Mouse (Mus musculus): ENCODE measurements around the gene Pdcd1lg2.

Gene Pdcd1lg2

DNA sequence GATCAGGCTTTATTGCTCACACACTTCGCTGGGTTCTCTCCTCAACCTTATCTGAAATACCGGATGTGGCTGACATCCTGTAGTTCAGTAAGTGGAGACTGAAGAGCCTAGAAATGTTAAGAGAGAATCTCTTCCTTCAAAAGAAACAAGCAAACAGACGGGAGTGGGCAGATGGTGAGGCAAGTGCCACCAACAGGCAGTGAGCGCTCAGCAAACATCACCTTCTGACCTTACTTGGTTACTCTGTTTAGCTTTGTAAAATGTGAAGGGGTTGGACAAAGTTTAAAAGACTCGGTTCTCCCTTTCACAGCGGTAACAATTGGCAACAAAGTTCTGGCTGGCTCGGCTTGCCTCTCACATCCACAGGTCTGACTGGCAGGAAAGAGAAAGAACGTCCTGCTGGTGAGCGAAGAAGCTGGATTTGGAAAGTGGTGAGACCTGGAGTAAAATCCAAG, 8.0 kb downstream of the Pdcd1lg2 start:
- no peak for DNase-seq (ENCODE audit: low spot score in 2 of 2)

DNA sequence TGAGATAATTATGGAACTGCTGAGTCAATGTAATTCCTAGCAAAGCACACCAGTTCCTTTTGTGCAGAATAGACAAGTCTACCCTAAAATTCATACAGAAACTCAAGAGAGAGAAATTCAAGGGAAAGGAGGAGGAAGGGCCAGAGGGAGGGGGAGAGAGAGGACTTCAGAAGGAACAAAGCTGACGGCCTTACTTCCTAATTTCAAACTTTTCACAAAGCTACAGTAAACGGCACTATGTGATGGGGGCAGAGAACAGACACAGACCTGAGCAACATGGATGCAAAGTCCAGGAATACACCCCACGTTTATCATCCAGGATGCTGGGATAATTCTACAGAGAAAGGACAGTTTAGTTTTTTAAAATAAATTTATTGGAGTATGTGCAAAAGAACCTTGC, 8.8 kb downstream of the Pdcd1lg2 start:
- DNase-seq (ENCODE audit: low spot score in 2 of 2) = no peak

DNA sequence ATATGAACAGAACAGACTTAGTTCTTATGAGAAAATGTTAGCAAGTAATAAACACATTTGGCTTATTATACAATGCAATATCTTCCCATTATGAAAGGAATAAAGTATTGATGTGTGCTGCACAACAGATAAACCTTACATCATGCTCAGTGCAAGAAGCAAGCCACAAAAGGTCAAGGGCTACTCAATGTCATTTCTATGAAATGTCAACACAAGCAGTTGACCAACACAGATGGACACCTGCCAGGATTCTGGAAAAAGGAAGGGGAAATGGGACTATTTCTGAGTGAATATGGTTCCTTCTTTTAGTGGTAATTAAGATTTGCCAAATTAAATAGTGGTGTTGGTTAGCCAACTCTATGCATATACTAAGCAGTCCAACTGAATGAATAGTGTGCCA, 9.2 kb downstream of the Pdcd1lg2 start:
- DNase-seq (ENCODE audit: low spot score in 2 of 2) = no peak

DNA sequence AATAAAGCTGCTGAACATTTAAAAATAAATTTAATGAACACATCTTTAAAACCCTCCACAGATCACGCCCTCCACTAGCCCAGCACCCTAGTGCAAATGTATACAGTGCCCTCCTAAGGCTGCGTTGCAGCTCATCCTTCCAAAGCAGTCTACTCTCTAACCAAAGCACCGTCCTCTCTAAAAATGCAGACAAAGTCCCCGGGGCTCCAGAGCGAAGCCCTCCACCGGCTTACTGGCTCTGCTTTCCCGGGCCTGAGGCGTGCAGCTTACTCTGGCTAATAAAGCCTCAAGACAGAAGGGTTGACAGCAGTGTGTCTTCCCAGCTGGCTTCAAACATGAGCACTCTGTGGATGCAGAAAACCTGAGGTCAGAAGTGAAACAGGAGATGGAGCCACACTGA, 9.7 kb downstream of the Pdcd1lg2 start:
- no peak for DNase-seq (ENCODE audit: low spot score in 2 of 2)

DNA sequence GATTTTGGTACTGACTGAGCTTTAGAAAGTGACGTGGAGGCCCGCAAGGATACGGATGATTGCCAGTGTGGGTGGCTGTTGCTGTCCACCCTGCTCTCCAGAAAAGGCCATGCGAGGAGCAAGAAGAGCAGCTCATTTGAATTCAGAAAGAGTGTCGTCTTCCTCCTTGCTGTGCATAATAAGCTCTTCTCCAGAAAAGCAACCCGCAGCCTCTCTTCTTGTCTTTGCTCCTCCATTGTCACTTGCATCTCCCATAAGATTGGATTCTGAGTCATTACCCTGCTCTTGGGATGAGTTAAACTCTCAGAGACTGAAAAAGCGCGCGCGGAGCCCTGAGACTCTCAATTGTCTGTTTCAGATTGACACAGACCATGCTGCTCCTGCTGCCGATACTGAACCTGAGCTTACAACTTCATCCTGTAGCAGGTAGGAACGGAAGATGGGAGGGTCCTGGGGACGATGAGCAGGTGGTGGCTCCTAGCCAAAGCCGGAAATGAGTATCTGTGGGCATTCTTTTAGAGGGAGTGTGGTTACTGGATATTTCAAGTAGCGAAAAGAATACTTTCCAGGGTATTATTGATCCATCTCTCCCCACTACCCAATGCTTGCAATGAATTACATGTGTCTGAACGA, 11.4 kb downstream of the Pdcd1lg2 start:
- no peak for DNase-seq (ENCODE audit: low spot score in 2 of 2)

DNA sequence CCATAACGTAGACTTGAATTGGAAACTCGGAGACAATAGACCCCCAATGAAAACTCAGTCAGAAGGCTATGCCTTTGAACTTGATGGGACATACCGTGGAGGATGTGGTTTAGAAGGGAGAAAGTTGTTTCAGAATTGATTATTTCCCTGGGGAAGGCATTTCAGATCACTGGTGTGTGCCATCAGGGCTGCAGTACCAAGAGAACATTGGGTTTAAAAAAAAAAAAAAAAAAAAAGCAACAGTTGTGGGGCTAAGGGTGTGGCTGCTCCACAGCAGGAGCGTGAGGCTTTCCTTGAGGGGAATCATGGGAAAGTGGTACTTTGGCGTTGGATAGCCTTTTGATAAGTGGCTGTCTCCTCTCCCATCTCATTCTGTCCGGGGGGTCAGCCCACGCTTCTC, 12.1 kb downstream of the Pdcd1lg2 start:
- DNase-seq (ENCODE audit: low spot score in 2 of 2) = no peak

DNA sequence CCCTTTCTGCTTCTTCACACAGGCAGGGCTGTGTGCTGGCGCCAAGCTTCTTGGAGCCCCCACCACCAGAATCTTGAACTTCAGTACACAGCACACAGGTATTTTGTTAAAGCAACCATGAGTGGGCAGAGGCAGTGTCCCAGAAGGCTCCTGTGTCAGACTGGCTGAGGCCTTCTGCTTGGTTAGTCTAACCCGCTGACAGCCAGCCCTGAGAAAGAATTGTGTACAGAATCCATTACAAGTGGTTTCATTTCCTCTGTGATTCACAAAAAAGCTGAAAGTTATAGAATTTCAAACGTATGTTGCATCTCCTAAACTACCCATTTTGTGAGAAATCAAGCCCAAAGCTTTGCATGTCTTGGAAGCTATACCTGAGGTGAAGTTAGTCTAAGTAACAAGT, 19.8 kb downstream of the Pdcd1lg2 start:
- no peak for DNase-seq (ENCODE audit: low spot score in 2 of 2)

DNA sequence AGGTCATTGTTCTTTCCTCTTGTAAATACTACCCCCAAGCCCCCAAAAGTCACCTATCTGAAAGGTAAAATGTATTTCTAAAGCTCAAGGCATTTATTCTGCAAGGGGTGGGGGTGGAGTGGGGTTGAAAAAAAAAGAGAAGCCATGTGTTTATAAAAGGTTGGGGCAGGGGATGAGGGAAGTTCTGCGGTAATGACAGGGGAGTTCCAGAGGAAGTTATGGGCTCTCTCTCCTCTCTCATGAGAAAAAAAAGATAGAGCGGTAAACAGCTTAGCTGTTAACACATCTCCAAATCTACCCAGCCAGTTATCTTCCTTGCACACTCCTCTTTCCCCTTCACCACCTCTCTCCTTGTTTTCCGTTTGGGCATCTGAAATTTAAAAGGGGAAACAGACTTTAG, 20.2 kb downstream of the Pdcd1lg2 start:
- DNase-seq (ENCODE audit: low spot score in 2 of 2) = no peak

DNA sequence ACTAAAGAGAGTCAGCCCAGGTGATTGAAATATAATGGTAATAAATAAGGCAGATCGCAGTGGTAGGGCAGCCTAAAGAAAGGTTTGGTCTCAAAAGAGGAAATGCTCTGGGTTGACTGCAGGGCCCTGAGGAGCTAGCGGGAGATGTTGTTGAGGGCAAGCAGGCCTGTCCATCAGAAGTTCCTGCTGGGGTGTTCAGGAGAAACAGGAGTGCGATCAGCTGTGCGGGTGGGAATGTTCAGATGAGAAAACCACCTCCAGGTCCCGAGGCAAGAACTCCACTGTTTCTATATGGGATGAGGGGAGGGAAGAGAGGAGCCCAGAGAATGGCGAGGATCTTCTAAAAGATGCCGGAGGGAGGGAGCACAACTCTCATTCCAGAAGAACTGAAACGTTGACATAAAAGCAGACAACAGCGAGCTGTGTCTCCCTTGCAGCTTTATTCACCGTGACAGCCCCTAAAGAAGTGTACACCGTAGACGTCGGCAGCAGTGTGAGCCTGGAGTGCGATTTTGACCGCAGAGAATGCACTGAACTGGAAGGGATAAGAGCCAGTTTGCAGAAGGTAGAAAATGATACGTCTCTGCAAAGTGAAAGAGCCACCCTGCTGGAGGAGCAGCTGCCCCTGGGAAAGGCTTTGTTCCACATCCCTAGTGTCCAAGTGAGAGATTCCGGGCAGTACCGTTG, 26.2 kb downstream of the Pdcd1lg2 start:
- DNase-seq (ENCODE audit: low spot score in 2 of 2) = no peak

DNA sequence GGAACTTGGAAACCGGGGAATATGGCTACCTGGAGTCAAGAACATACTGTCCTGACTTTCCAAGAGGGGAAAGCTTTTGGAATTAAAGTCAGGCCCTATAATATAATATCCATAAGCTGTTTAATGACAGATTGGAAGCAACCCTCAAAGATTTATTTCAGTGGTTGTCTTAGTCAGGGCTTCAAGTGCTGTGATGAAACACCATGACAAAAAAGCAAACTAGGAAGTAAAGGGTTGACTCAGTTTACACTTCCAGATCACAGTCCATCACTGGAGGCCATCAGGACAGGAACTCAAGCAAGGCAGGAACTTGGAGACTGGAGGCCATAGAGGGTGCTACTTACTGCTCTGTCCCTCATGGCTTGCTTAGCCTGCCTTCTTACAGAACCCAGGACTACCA, 27.1 kb downstream of the Pdcd1lg2 start:
- DNase-seq (ENCODE audit: low spot score in 2 of 2) = no peak

DNA sequence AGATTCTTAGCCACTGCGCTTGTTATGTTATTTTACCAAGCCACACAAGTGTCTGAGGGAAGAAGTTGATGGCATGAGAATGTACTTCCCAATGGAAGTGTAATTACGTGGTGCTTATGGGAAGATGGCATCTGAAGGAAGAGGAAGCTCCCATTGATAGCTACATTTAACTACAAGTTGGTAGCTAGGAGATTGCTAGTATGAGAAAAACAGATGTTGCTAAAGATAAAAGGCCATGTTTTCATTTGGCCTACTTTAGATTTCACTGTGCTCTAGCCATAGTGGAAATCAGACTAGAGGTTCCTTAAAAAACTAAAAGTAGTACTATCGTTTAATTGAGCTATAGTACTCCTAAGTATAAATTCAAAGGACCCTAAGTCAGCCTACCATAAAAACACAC, 28.5 kb downstream of the Pdcd1lg2 start:
- no peak for DNase-seq (ENCODE audit: low spot score in 2 of 2)

DNA sequence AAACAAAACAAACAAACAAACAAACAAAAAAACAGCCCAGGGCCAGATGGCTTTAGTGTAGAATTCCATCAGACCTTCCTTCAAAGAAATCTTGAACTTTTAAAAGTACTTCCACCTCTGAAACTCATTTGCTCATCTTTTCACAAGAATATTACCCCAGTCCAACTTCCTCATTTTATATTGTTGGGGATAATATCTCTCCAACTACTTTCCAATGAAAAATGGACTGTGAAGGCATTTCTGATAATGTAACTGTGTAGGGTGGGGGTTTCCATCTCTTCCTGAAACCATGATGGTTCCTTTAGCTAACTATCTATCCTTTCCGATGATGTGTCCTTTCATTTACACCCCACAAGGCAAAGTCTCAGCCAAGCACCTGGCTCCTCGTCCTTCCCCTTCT, 31.8 kb downstream of the Pdcd1lg2 start:
- DNase-seq (ENCODE audit: low spot score in 2 of 2) = no peak

DNA sequence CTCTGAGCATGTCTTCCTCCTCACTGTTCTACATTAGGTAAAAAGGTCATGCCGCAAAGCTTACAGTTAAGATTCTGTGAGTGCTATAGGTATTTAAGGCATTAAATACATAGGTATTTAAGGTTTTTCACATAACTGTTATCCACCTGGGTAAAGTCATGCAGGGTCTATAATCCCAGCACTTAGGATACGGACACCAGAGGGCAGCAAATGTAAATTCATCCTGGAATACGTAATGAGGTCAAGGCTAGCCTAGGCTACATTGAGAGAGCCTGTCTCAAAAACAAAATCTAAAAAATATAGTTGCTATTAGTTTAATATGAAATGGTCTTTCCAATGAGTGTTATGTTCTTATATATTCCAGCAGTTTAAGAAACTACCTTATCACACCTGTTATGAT, 33.6 kb downstream of the Pdcd1lg2 start:
- no peak for DNase-seq (ENCODE audit: low spot score in 2 of 2)

DNA sequence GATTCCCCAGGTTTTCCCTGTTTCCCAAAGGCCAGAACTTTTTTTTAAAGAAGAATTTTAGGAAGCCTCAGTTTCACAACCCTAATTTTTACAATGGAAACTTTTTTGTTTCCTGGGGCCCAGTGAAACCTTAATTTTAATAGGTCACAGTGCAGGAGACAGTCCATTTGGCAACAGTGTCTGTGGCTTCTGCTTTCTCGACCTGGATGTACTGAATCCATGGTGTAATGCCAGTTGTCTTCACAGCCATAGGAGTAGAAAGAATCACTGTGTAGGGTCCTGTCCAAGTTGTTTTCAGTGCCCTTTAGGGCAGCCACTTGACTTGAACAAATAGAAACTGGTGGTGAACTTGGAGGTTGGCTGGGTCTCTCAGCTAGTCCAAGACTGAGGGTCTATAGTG, 37.7 kb downstream of the Pdcd1lg2 start:
- DNase-seq (ENCODE audit: low spot score in 2 of 2) = no peak

DNA sequence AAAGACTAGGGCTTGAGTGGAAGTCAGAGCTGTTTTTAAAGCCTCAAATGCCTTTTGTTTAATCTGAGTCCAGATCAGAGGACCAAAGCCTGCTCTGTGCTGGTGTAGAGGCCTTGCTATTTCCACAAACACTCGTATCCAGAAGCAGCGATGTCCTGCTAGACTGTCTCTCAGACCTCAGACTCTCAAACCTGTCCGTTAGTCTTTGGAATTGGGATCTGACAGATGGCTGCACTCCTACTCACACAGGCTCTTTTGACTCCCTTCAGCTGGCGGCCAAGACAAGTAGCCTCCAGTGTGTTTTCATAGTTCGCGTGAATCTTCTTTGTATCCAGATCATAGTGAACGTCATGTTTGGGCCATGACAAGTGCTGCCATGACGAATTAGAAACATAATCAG, 39.7 kb downstream of the Pdcd1lg2 start:
- no peak for DNase-seq (ENCODE audit: low spot score in 2 of 2)

DNA sequence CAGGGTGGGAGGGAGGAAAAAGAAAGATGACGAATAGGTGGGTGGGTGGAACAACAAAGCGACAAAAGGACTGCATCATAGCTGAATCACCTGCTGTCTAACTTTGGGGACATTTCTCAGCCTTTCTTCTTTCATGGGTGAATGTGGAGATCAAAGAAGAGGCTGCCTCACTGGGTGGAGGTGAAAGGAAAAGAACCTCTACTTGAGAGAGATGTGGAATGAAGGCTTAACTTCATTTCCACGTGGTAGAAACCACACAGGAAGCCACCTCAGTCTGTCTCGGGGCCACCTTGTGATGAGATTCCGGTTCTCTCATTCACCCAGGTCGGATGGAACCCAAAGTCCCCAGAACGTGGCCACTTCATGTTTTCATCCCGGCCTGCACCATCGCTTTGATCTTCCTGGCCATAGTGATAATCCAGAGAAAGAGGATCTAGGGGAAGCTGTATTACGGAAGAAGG, 43.5 kb downstream of the Pdcd1lg2 start:
- DNase-seq (ENCODE audit: low spot score in 2 of 2) = no peak

DNA sequence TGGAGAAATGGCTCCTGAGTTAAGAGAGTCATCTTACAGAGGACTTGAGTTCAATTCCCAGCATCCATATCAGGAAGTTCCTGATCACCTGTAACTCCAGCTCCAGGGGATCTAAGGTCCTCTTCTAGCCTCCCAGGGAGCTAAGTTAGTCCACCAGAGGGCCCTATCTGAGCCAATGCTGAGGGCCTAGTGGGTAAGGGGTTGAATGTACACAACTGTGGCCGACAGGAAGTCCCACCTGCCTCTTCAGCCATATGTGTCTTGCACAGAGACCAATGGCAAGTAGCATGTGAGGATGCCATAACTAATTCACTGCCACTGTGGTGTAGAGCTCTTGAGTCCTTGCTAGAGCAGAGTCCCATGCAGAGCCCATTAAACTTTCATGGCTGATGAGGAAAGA, 44.4 kb downstream of the Pdcd1lg2 start:
- DNase-seq (ENCODE audit: low spot score in 2 of 2) = no peak

DNA sequence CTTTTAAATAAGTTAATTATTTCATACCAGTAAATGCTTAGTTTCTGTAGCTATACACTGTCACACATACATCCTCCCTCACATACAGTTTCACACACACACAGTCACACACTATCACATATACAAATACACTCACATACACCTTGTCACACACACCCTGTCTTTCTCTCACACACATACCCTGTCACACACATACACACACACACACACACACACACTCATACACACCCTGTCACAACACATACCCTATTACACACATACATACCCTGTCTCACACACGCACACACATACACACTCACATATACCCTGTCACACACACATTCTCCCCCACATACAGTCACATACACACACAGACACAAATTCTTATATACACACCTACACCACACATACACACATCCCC, 47.3 kb downstream of the Pdcd1lg2 start:
- no peak for DNase-seq (ENCODE audit: low spot score in 2 of 2)

DNA sequence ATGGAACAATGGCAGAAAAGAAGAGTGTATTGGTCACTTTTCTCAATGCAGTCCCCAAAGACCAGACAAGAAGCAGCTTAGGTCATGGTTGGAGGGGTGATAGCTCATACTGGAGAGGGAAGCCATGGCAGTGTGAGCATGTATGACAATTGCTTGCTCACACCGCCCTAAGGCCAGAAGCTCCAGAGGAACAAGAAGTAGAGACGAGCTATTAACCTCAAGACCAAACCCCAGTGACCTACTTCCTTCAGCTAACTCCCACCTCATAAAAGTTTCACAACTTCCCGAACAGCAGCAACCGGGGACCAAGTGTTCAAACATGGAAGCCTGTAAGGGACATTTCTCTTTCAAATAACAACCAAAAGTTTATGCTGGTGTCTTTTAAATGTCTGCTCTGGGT, 51.7 kb downstream of the Pdcd1lg2 start:
- DNase-seq (ENCODE audit: low spot score in 2 of 2) = no peak

DNA sequence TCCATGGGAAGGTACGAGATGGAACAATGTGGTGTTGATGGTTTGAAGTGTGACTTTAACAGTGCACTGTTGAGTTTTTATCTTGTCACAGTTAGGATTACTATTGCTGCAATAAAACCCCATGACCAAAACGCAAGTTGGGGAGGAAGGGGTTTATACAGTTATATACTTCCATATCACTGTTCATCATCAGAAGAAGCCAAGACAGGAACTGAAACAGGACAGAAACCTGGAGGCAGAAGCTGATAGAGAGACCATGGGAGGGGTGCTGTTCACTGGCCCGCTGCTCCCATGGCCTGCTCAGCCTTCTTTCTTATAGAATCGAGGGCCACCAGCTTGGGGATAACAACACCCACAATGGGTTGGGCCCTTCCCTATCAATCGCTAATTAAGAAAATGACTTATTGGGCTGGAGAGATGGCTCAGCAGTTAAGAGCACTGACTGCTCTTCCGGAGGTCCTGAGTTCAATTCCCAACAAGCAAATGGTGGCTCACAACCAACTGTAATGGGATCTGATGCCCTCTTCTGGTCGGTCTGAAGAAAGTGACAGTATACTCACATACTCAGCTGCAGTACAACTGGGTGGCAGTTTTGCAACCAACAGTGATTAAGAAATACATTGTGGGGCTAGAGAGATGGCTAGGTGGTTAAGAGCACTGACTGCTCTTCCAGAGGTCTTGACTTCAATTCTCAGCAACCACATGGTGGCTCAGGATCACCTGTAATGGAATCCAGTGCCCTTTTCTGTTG, 53.1 kb downstream of the Pdcd1lg2 start:
- no peak for DNase-seq (ENCODE audit: low spot score in 2 of 2)

DNA sequence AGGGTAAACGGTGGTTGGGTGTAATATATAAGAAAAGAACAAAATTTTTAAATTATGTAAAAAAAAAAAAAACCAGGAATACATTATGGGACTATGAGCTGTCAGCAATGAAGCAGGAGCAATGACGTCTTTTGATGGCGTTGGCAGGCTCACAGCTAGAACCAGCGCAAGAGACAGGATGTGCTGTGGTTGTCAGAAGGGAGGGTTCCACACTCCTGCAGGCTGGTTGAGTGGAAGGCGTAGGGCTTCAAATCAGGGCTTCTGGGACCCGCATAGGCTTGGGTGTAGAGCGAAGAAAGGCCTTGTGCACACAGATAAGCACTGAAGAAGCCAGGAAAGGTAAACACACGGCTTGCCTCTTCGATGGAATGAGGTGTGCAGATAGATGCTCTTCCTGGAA, 56.1 kb downstream of the Pdcd1lg2 start:
- no peak for DNase-seq (ENCODE audit: low spot score in 2 of 2)

DNA sequence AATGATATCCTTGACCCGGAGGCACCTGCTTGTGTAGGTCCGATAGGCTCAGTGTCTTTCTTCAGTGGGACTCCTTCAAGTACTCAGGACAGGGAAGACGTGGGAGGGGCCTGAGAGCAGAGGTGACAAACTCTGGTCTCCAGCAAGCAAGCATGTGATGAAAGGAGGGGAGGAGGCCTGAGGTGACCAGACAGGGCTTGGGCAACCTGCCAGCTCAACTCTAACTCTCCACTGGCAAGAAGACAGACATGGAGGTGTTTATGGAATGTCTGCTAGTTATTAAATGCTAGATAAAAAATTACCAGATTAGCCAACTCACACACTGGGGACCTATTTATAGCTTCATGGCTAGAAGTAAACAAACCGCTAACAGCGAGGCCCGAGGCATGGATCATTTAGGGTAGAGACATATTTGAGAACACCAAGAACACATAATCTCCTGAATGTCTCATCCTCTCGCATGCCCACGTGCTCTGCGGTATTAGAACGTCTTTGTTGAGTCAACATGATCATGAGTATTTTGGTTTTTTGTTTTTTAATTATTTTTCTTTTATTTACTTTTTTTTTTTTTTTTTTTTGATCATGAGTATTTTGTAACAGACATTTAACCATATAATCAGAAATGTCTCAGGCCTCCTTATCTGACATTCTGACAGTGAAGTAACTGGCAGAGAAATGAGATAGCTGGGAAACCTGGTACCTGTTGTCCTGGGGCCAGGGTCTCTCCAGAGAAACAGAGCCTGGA, 58.4 kb downstream of the Pdcd1lg2 start:
- no peak for DNase-seq (ENCODE audit: low spot score in 2 of 2)

Data from spleen, postnatal 14 days (tissue).